Mouse (Mus musculus) midbrain, embryonic 11.5 days (tissue): Measurements from ENCODE around the gene Zfp652. TPM values are rescaled to one million over a fixed set of nuclear protein-coding genes. Genes with fewer than 3 reads are reported as not detected.
"Not testable (repeated sequence)": the region's sequence is repeated elsewhere in the genome, so short reads cannot be mapped to it uniquely, and the experiment has no call there.

Experiments
- ATAC-seq: fragments of 200-750 bp; cut with Nextera tagmentation; 2 replicates; pipeline ENCODE4 v1.8.0; 2017; ENCODE audit warnings: moderate TSS enrichment, moderate library complexity; ENCODE audit not compliant: low FRiP score
- DNase-seq: peaks from one replicate; pipeline ENCODE4 v3.0.0; 2015; ENCODE audit warnings: low spot score; ENCODE audit errors: missing footprints
- H3K27ac ChIP-seq: fragments of 300-500 bp; sonication (generic); 2 replicates; pipeline ENCODE4 v1.5.1; 2014; ENCODE audit warnings: low read depth, low read length
- H3K27me3 ChIP-seq: fragments of 300-500 bp; sonication (generic); 2 replicates; pipeline ENCODE4 v1.6.1; 2014; ENCODE audit warnings: mild to moderate bottlenecking, low read length, moderate library complexity, mixed read lengths; ENCODE audit not compliant: control insufficient read depth, insufficient read depth
- H3K36me3 ChIP-seq: fragments of 300-500 bp; sonication (generic); 2 replicates; pipeline ENCODE4 v1.6.1; 2014; ENCODE audit warnings: mild to moderate bottlenecking, low read length, moderate library complexity, mixed read lengths; ENCODE audit not compliant: control insufficient read depth, insufficient read depth
- H3K4me1 ChIP-seq: fragments of 300-500 bp; sonication (generic); 2 replicates; pipeline ENCODE4 v1.6.1; 2014; ENCODE audit warnings: low read length; ENCODE audit not compliant: control insufficient read depth, insufficient read depth
- H3K4me2 ChIP-seq: fragments of 300-500 bp; sonication (generic); 2 replicates; pipeline ENCODE4 v1.6.1; 2014; ENCODE audit warnings: mild to moderate bottlenecking, moderate library complexity
- H3K4me3 ChIP-seq: fragments of 300-500 bp; sonication (generic); 2 replicates; pipeline ENCODE4 v1.5.1; 2014; ENCODE audit warnings: low read depth, low read length
- H3K9ac ChIP-seq: fragments of 300-500 bp; sonication (generic); 2 replicates; pipeline ENCODE4 v1.6.1; 2014; ENCODE audit warnings: low read length
- H3K9me3 ChIP-seq: fragments of 300-500 bp; sonication (generic); 2 replicates; pipeline ENCODE4 v1.6.1; 2016; ENCODE audit warnings: low read length; ENCODE audit not compliant: control insufficient read depth
- WGBS: fragments of 180-500 bp; shearing (Covaris S2); extraction: QIAGEN DNeasy Blood & Tissue Kit; methylation state at CpG from one replicate; pipeline ENCODE4 v1.1.7; 2014; 5-methylcytosine and 5-hydroxymethylcytosine counted together
- polyA plus RNA-seq: library from polyadenylated mRNA; unstranded; fragments of >200 nt; fragmentation: Nextera tagmentation; extraction: Ambion mirVana; gene quantifications from 2 replicates; pipeline ENCODE4 v1.2.1, GENCODE M21; 2014

The Zfp652 gene
- polyA plus RNA-seq, 1 experiment from 2014 or later: 10.4 TPM

DNA sequence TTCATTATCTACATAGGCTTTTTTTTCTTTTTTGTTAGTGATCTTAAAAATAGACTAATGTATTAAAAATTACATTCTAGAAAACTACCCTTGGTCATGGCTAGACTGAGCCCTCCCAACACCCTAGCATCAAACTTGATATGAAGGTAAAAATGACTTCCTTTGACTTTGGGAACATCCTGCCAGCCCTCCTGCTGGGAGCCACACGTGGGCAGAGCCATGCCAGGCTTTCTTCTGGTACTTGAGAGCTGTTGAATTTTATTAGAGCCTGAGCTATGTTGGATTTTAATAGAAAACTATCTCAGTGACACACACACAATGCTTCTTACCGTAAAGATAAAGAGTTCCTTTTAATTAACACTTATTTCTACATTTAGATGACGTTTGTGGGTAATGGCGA, 34.3 kb downstream of the Zfp652 start:
- no peak overlapping the region for H3K4me2 ChIP-seq
- H3K27ac ChIP-seq: no peak overlapping the region
- no peak for ATAC-seq
- H3K4me3 ChIP-seq: no peak overlapping the region
- WGBS: 90% methylated on average over 4 of the region's 4 CpGs
- no peak overlapping the region for H3K9ac ChIP-seq
- no peaks in the 10 kb centered on the region for H3K4me1 ChIP-seq
- H3K9me3 ChIP-seq: no peaks in the 10 kb centered on the region
- H3K27me3 ChIP-seq: no peaks in the 10 kb centered on the region
- H3K36me3 ChIP-seq: no peaks in the 10 kb centered on the region
- no peak for DNase-seq

DNA sequence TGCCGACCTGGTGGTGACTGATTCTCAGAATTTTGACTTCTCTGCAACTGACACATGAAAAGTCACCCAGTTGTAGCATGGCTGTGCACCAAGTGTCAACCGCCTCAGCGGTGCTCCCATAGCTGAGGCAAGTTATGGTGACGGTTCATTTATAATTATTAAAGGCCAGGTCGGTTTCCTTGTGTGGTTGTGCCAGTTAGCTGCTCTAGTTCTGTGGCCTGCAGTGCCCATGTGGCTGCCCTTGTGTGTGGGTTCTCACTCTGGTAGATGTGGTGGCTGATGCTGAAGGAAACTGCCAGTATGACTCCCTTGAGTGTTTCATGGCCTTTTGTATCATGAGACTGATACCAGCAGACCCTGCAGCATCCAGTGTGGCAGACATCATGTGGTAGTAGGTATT, 35.9 kb downstream of the Zfp652 start:
- Histone ChIP-seq H3K27me3 (no peaks in the 10 kb centered on the region), H3K9me3 (no peaks in the 10 kb centered on the region), H3K36me3 (0 out of 2 replicates have a peak, but pooled peaks cover 2% of the 10 kb centered on the region), H3K27ac (no peak overlapping the region), H3K4me3 (no peak overlapping the region), H3K4me1 (no peaks in the 10 kb centered on the region), H3K4me2 (no peak overlapping the region), H3K9ac (no peak overlapping the region)
- DNase-seq: peak; percentile 51
- ATAC-seq: no peak
- WGBS: 94% methylated on average over 5 of the region's 5 CpGs

DNA sequence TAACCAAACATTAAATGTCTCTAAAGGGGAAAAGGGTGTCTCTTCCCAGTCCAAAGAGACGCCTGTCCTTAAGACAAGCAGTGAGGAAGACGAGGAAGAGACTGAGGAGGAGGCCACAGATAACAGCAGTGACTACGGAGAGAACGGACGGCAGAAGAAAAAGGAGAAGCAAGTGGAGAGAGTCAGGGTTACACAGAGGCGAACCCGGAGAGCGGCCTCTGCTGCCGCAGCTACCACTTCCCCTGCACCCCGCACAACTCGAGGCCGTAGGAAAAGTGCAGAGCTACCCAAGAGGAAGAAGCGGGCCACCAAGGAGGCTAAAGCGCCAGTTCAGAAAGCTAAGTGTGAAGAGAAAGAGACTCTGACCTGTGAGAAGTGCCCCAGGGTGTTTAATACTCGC, 37.1 kb downstream of the Zfp652 start:
- DNase-seq: no peak
- H3K36me3 ChIP-seq: 0 out of 2 replicates have a peak, but pooled peaks cover 2% of the 10 kb centered on the region
- no peaks in the 10 kb centered on the region for H3K27me3 ChIP-seq
- no peaks in the 10 kb centered on the region for H3K4me1 ChIP-seq
- no peak overlapping the region for H3K4me3 ChIP-seq
- 89% methylated on average over 15 of the region's 15 CpGs for WGBS
- H3K9me3 ChIP-seq: no peaks in the 10 kb centered on the region
- ATAC-seq: no peak
- no peak overlapping the region for H3K4me2 ChIP-seq
- no peak overlapping the region for H3K9ac ChIP-seq
- no peak overlapping the region for H3K27ac ChIP-seq

DNA sequence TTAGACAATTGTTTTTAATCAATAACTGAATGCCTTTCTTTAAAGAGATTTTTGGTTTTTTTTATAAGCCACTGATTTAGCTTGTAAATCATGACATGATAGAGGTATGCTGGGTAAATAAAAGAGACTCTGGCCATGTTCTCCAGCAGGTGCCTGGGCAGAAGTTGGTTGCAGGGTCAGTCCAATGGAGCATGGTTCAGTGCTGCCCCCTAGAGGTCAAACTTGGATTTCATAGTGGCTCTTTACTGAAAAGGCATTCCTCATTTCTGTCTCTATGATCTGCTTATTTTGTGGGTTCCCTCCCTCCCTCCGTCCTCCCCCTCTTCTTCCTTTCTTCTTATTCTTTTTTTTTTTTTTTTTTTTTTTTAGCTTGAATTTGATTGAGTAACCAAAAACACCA, 38.5 kb downstream of the Zfp652 start:
- no peak for ATAC-seq
- 7% methylated on average over 1 of the region's 1 CpGs for WGBS
- DNase-seq: peak; percentile 97
- H3K4me1 ChIP-seq: no peaks in the 10 kb centered on the region
- H3K4me3 ChIP-seq: no peak overlapping the region
- no peak overlapping the region for H3K9ac ChIP-seq
- 0 out of 2 replicates have a peak, but pooled peaks cover 2% of the 10 kb centered on the region for H3K36me3 ChIP-seq
- H3K4me2 ChIP-seq: no peak overlapping the region
- H3K27ac ChIP-seq: no peak overlapping the region
- H3K27me3 ChIP-seq: no peaks in the 10 kb centered on the region
- H3K9me3 ChIP-seq: no peaks in the 10 kb centered on the region

DNA sequence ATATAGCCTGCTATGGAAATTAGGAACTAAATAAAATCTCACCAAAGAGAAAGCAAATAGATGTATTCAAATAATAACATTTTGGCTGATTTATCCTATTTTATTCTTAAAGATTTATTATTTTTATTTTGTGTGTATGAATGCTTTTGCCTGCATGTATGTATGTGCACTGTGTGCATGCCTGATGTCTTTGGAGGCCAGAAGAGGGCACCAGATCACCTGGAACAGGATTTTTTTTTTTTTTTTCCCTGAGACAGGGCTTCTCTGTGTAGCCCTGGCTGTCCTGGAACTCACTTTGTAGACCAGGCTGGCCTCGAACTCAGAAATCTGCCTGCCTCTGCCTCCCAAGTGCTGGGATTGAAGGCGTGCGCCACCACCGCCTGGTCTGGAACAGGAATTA, 42.7 kb downstream of the Zfp652 start:
- not testable (repeated sequence) for H3K27ac ChIP-seq, H3K4me2 ChIP-seq, H3K9ac ChIP-seq, H3K27me3 ChIP-seq, ATAC-seq, H3K4me1 ChIP-seq, H3K9me3 ChIP-seq, H3K4me3 ChIP-seq, H3K36me3 ChIP-seq, DNase-seq
- WGBS: 88% methylated on average over 4 of the region's 4 CpGs

DNA sequence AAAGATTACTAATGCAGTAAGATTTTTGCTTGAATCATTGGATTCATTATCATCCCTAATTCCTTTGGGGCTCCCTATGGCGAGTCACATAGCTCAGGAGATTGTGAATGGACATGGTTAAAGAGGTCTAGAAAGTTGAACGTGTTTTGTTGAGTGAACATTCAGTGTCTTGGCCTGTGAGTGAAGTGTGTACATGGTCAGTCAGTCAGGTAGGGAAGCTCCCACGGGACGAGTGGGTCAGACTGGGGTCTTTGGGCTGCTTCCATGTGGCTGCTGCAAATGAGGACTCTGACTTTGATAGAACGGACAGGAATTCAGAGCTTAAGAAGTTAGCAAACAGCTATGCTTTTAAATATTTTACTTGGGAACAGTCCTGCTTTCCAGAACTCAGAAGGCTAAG, 48.0 kb downstream of the Zfp652 start:
- no peak for ATAC-seq
- H3K36me3 ChIP-seq: 0 out of 2 replicates have a peak, but pooled peaks cover 3% of the 10 kb centered on the region
- no peaks in the 10 kb centered on the region for H3K4me1 ChIP-seq
- no peak overlapping the region for H3K4me3 ChIP-seq
- no peak overlapping the region for H3K4me2 ChIP-seq
- peak; percentile 57 for DNase-seq
- no peaks in the 10 kb centered on the region for H3K27me3 ChIP-seq
- no peak overlapping the region for H3K27ac ChIP-seq
- H3K9ac ChIP-seq: no peak overlapping the region
- 89% methylated on average over 5 of the region's 5 CpGs for WGBS
- H3K9me3 ChIP-seq: no peaks in the 10 kb centered on the region

DNA sequence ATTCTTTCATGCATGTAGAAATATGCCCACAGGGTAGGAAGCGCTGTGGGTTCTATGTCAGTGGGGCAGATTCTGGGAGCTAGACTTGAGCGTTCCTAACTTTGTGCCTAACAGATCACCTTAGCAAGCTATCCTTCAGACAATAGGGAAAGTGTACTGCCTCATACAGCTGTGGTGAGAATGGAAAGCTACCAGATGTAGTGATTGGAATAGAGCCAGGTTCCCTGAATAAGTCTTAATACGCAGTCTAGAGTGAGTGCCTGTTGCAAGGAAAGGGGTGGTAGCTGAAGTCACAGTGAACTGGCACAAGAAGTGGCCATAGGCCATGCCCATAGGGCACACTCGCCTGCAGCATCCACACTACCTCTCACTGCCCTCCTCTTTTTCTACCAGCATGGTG, 50.5 kb downstream of the Zfp652 start:
- H3K36me3 ChIP-seq: 0 out of 2 replicates have a peak, but pooled peaks cover 3% of the 10 kb centered on the region
- WGBS: 95% methylated on average over 4 of the region's 4 CpGs
- H3K4me3 ChIP-seq: no peak overlapping the region
- DNase-seq (peak; percentile 44), ATAC-seq (no peak)
- no peaks in the 10 kb centered on the region for H3K4me1 ChIP-seq
- H3K9me3 ChIP-seq: no peaks in the 10 kb centered on the region
- no peak overlapping the region for H3K27ac ChIP-seq
- no peak overlapping the region for H3K9ac ChIP-seq
- no peak overlapping the region for H3K4me2 ChIP-seq
- H3K27me3 ChIP-seq: no peaks in the 10 kb centered on the region

DNA sequence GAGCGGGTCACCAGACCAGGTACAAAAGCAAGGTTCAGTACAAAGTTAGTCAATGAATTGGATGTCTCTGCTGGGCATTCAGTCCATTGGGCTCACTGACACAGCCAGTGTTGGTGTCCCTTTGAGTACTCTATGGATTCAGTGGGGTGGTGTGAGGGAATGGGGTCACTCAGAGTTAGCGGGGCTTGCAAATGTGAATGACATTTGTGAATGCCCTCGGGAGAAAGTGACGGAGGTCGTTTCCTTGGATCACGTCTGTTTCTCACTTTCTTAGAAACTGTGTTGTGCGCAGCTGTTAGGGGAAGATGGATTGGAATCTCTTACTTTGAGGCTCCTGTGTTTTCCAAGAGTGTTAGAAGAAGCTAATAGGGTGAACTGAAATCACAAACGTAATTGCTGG, 52.3 kb downstream of the Zfp652 start:
- H3K36me3 ChIP-seq: 0 out of 2 replicates have a peak, but pooled peaks cover 3% of the 10 kb centered on the region
- no peaks in the 10 kb centered on the region for H3K4me1 ChIP-seq
- ATAC-seq (no peak), DNase-seq (no peak)
- WGBS: 78% methylated on average over 8 of the region's 8 CpGs
- no peak overlapping the region for H3K4me2 ChIP-seq
- no peaks in the 10 kb centered on the region for H3K9me3 ChIP-seq
- no peak overlapping the region for H3K9ac ChIP-seq
- no peak overlapping the region for H3K27ac ChIP-seq
- H3K4me3 ChIP-seq: no peak overlapping the region
- H3K27me3 ChIP-seq: no peaks in the 10 kb centered on the region

DNA sequence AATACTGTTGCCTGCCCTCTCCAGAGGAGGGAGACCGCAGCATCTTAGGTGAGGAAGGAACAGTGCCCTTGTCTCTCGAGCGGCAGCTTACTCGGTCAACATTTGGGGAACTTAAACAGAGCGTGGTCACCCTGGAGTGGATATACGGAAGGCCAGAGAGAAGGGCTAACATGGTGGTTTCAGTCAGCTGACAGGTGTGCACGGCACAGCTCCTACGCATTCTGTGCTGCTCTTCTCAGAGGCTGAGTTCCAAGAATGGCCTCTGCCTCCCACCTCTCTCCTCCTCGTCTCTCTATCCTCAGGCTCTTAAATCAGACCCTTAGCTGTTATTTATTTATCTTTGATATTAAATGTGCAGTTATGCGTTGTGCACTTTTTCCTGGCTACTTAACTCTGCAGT, 52.9 kb downstream of the Zfp652 start:
- Histone ChIP-seq H3K36me3 (0 out of 2 replicates have a peak, but pooled peaks cover 3% of the 10 kb centered on the region), H3K9ac (no peak overlapping the region), H3K4me1 (no peaks in the 10 kb centered on the region), H3K27ac (no peak overlapping the region), H3K27me3 (no peaks in the 10 kb centered on the region), H3K9me3 (no peaks in the 10 kb centered on the region), H3K4me2 (no peak overlapping the region), H3K4me3 (no peak overlapping the region)
- ATAC-seq: no peak
- WGBS: 92% methylated on average over 10 of the region's 10 CpGs
- DNase-seq: no peak

DNA sequence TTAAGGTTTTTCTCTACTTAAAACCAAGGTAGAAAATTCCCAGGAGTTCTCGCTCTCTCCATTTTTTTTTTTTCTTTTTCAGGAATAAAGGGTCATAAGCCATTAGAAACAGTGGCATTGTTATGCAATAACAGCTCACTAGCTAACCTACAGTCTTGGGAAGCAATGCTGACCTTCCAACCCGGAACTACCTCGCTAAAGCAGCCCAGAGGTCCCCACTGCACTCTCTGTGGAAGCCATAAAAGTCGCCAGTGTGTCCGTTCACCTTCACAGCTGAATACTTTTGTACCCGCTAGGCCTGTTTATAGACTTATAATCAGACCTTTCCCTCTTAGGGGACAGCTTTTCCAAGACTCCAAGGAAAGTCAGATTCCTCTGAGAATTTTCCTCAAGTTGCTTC, 55.8 kb downstream of the Zfp652 start:
- no peaks in the 10 kb centered on the region for H3K4me1 ChIP-seq
- H3K9me3 ChIP-seq: no peaks in the 10 kb centered on the region
- DNase-seq (peak; percentile 1), ATAC-seq (no peak)
- H3K36me3 ChIP-seq: 0 out of 2 replicates have a peak, but pooled peaks cover 3% of the 10 kb centered on the region
- no peaks in the 10 kb centered on the region for H3K27me3 ChIP-seq
- 86% methylated on average over 6 of the region's 6 CpGs for WGBS
- no peak overlapping the region for H3K4me3 ChIP-seq
- no peak overlapping the region for H3K9ac ChIP-seq
- H3K4me2 ChIP-seq: no peak overlapping the region
- H3K27ac ChIP-seq: no peak overlapping the region
